Mouse (Mus musculus): Measurements from ENCODE around the gene Large2.

- TF ChIP-seq CTCF (IDR thresholded peaks at IDR 0.05; ENCODE audit: low read depth) (peak; percentile 52), EP300 (IDR thresholded peaks at IDR 0.05; ENCODE audit: low read depth) (no peak)
Observed at GRCm38 (mm10) chr2:92330840-92331239, 43.8 kb downstream of the Large2 start.

Data from liver, embryonic 14.5 days (tissue).